Mouse (Mus musculus) intestine, embryonic 14.5 days (tissue): ENCODE results near the gene Rbak. TPM values are rescaled to one million over a fixed set of nuclear protein-coding genes. Genes with fewer than 3 reads are reported as not detected.
"Not testable (repeated sequence)": the region's sequence is repeated elsewhere in the genome, so short reads cannot be mapped to it uniquely, and the experiment has no call there.

Experiments
- ATAC-seq: fragments of 200-750 bp; cut with Nextera tagmentation; replicated peaks from 2 replicates; pipeline ENCODE4 v1.8.0; 2017; ENCODE audit warnings: low read depth, moderate number of reproducible peaks, moderate TSS enrichment, moderate library complexity; ENCODE audit not compliant: low FRiP score, low TSS enrichment
- DNase-seq: peaks from one replicate; pipeline ENCODE4 v3.0.0-alpha.2; 2018; ENCODE audit warnings: low spot score
- H3K27ac ChIP-seq: fragments of 300-500 bp; sonication (generic); 2 replicates; pipeline ENCODE4 v1.5.1; 2014; ENCODE audit warnings: low read depth, mild to moderate bottlenecking, control low read depth
- H3K27me3 ChIP-seq: fragments of 300-500 bp; sonication (generic); replicated peaks from 2 replicates; pipeline ENCODE4 v1.6.1; 2014; ENCODE audit warnings: low read length, control low read depth; ENCODE audit not compliant: control insufficient read depth, insufficient read depth
- H3K36me3 ChIP-seq: fragments of 300-500 bp; sonication (generic); 2 replicates; pipeline ENCODE4 v1.6.1; 2014; ENCODE audit warnings: low read length, control low read depth; ENCODE audit not compliant: control insufficient read depth, insufficient read depth
- H3K4me1 ChIP-seq: fragments of 300-500 bp; sonication (generic); replicated peaks from 2 replicates; pipeline ENCODE4 v1.6.1; 2014; ENCODE audit warnings: low read length, control low read depth, mixed read lengths; ENCODE audit not compliant: control insufficient read depth, insufficient read depth
- H3K4me2 ChIP-seq: fragments of 300-500 bp; sonication (generic); 2 replicates; pipeline ENCODE4 v1.6.1; 2014; ENCODE audit warnings: low read length
- H3K4me3 ChIP-seq: fragments of 300-500 bp; sonication (generic); 2 replicates; pipeline ENCODE4 v1.5.1; 2014; ENCODE audit warnings: low read depth, low read length, control low read depth, mixed read lengths
- H3K9ac ChIP-seq: fragments of 300-500 bp; sonication (generic); 2 replicates; pipeline ENCODE4 v1.6.1; 2014; ENCODE audit warnings: mild to moderate bottlenecking, low read length
- H3K9me3 ChIP-seq: fragments of 300-500 bp; sonication (generic); 2 replicates; pipeline ENCODE4 v1.6.1; 2016; ENCODE audit warnings: low read length, control low read depth; ENCODE audit not compliant: control insufficient read depth
- WGBS: fragments of 180-500 bp; shearing (Covaris S2); extraction: QIAGEN DNeasy Blood & Tissue Kit; methylation state at CpG from one replicate; pipeline ENCODE4 v1.1.7; 2014; 5-methylcytosine and 5-hydroxymethylcytosine counted together
- polyA plus RNA-seq: library from polyadenylated mRNA; unstranded; fragments of >200 nt; fragmentation: Nextera tagmentation; extraction: Ambion mirVana; gene quantifications from 2 replicates; pipeline ENCODE4 v1.2.1, GENCODE M21; 2014

Rbak gene
- polyA plus RNA-seq, 1 experiment from 2014 or later = 9.6 TPM

- no peak overlapping the region for H3K27ac ChIP-seq
- no peak for DNase-seq
- WGBS = 84% methylated on average over 2 of the region's 2 CpGs
- ATAC-seq = no peak
- H3K4me3 ChIP-seq = no peak overlapping the region
- H3K36me3 ChIP-seq = no peaks in the 10 kb centered on the region
- H3K4me2 ChIP-seq = no peak overlapping the region
- 0 out of 2 replicates have a peak, but pooled peaks cover 4% of the 10 kb centered on the region for H3K9me3 ChIP-seq
- 0 out of 2 replicates have a peak, but pooled peaks cover 2% of the 10 kb centered on the region for H3K27me3 ChIP-seq
- H3K4me1 ChIP-seq = no peaks in the 10 kb centered on the region
- no peak overlapping the region for H3K9ac ChIP-seq
These were observed 30.5 kb downstream of the Rbak start for GRCm38 (mm10) chr5:143150044-143150443.

- no peaks in the 10 kb centered on the region for H3K27me3 ChIP-seq
These were observed 31.0 kb downstream of the Rbak start for GRCm38 (mm10) chr5:143149536-143149935.

DNA sequence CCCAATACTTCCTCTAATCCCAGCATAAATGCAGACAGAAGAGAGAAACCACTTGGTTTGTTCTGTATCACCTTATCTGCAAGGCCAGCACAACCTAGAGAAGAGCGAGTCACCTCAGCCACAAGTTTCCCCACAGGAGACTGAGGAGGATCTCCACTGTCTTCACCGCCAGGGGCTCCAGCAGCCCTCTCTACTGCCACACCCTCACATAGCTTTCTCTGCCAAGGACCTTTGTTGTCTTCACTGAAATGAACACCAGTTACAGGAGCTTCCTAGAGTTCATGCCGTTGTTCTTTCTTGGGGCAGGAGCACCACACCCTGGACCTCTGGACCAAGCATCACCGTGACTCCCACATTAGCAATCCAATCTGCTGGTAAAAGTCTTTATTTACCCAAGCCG, 31.9 kb downstream of the Rbak start:
- Histone ChIP-seq H3K9ac (no peak overlapping the region), H3K27me3 (no peaks in the 10 kb centered on the region), H3K4me1 (no peaks in the 10 kb centered on the region), H3K4me3 (no peak overlapping the region), H3K4me2 (no peak overlapping the region), H3K36me3 (no peaks in the 10 kb centered on the region), H3K27ac (no peak overlapping the region), H3K9me3 (0 out of 2 replicates have a peak, but pooled peaks cover 4% of the 10 kb centered on the region)
- no peak for ATAC-seq
- WGBS = 86% methylated on average over 5 of the region's 5 CpGs
- no peak for DNase-seq

More at GRCm38 (mm10) chr5:143149536-143149935, 31.0 kb downstream of the Rbak start:
- H3K27ac ChIP-seq = no peak overlapping the region
- WGBS = 90% methylated on average over 2 of the region's 2 CpGs
- H3K9me3 ChIP-seq = 0 out of 2 replicates have a peak, but pooled peaks cover 4% of the 10 kb centered on the region
- H3K9ac ChIP-seq = no peak overlapping the region
- no peak overlapping the region for H3K4me2 ChIP-seq
- H3K36me3 ChIP-seq = no peaks in the 10 kb centered on the region
- no peaks in the 10 kb centered on the region for H3K4me1 ChIP-seq
- no peak overlapping the region for H3K4me3 ChIP-seq
- no peak for DNase-seq
- ATAC-seq = no peak

DNA sequence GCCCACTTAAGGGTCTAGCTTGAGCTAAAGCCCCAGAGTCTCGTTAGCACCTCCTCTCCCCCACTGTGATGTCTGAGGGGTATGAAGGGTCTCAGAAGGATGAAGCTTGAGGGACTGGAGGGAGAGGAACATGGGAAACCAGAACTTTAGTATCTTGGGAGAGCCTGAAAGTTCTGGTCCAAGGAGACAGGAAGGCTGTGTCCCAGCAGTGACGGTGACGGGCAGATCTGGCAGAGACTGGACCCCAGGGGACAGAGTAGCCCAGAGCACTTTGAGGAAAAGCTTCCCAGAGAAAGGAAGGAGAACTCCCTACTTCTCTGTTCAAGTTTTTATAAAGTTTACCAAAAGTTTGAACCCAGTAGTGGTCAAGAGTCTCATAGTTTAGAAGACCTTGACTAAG, 33.1 kb downstream of the Rbak start, which contains the start of gene Olfr718-ps1:
TSS of gene Olfr718-ps1 (minus strand) at position 101 of the 400 bp plus-strand sequence.
- Histone ChIP-seq H3K9me3 (0 out of 2 replicates have a peak, but pooled peaks cover 4% of the 10 kb centered on the region), H3K9ac (no peak within 1 kb of the TSS), H3K4me2 (no peak within 1 kb of the TSS), H3K4me3 (no peak within 1 kb of the TSS), H3K27ac (no peak within 1 kb of the TSS), H3K36me3 (no peaks in the 10 kb centered on the region), H3K27me3 (no peaks in the 10 kb centered on the region), H3K4me1 (no peaks in the 10 kb centered on the region)
- no peak for ATAC-seq
- no peak for DNase-seq
- WGBS = 66% methylated on average over 3 of the region's 3 CpGs

DNA sequence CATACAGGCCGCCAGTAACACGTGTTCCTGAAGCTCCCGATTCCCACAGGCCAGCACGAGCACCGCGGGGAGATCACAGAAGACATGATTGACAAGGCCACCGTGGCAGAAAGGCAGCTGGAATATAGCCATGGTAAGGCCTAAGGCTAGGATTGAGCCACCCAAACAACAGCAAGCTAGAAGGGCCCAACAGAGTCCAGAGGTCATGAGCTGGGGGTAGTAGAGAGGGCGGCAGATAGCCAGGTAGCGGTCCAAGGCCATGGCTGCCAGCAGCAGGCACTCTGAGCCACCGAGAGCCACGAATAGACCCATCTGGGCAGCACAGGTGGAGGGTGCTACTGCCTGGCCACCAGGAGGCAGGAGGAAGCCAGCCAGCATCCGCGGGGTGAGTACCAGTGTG, 43.0 kb downstream of the Rbak start:
- Histone ChIP-seq H3K9ac (no peak overlapping the region), H3K27me3 (no peaks in the 10 kb centered on the region), H3K4me3 (no peak overlapping the region), H3K9me3 (no peaks in the 10 kb centered on the region), H3K4me2 (no peak overlapping the region), H3K36me3 (no peaks in the 10 kb centered on the region), H3K4me1 (no peaks in the 10 kb centered on the region), H3K27ac (no peak overlapping the region)
- WGBS = 88% methylated on average over 13 of the region's 13 CpGs
- DNase-seq (no peak), ATAC-seq (no peak)

DNA sequence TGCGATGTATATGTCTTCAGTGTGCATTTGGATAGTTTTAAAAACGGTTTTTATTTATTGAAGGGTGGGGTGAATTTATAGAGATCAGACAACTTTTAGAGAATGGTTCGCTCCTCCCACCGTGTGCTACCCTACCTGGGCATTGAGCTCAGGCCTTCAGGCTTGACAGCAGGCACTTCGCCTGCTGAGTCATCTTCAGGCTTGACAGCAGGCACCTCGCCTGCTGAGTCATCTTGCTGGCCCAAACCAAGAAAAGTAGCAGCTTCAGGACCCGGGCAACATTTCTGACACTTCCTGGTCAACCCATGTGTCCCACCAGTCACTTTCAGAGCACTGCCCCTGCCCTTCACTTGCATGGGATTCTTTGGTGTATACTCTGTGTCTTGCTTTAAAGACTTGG, 45.5 kb downstream of the Rbak start:
- Histone ChIP-seq H3K9me3 (no peaks in the 10 kb centered on the region), H3K36me3 (no peaks in the 10 kb centered on the region), H3K4me2 (no peak overlapping the region), H3K27ac (no peak overlapping the region), H3K4me3 (no peak overlapping the region), H3K27me3 (no peaks in the 10 kb centered on the region), H3K9ac (no peak overlapping the region), H3K4me1 (no peaks in the 10 kb centered on the region)
- ATAC-seq (no peak), DNase-seq (no peak)
- 90% methylated on average over 7 of the region's 7 CpGs for WGBS

DNA sequence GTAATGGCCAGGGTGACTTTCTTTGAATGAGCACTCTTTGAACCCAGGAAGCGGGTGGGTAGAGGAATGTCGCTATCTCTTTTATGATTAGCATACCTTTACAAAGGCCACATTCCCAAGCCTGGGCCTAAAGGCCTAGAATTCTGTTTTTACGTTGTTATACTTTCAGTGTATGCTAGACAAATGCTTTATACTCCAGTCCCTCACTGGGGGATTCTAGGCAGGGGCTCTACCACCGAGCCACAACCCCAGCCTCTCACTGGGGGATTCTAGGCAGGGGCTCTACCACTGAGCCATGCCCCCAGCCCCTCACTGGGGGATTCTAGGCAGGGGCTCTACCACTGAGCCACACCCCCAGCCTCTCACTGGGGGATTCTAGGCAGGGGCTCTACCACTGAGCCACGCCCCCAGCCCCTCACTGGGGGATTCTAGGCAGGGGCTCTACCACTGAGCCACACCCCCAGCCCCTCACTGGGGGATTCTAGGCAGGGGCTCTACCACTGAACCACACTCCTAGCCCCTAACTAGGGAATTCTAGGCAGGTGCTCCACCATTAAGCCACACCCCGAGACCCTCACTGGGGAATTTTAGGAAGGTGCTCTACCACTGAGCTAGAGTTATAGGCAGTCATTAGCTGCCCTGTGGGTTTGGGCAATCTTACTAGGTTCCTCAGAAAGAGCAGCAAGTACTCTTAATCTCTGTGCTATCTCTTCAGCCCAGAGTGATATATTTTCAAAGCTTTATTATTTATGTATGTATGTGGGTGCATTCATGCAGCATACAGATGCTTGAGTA, 46.2 kb downstream of the Rbak start:
- 81% methylated on average over 3 of the region's 6 CpGs for WGBS

GRCm38 (mm10) chr5:143132935-143133514, 47.5 kb downstream of the Rbak start:
- H3K4me1 ChIP-seq = no peaks in the 10 kb centered on the region
- H3K9me3 ChIP-seq = 0 out of 2 replicates have a peak, but pooled peaks cover 14% of the 10 kb centered on the region
- no peak overlapping the region for H3K4me2 ChIP-seq
- H3K9ac ChIP-seq = no peak overlapping the region
- ATAC-seq (no peak), DNase-seq (no peak)
- 65% methylated on average over 13 of the region's 13 CpGs for WGBS
- no peak overlapping the region for H3K27ac ChIP-seq
- no peak overlapping the region for H3K4me3 ChIP-seq
- H3K36me3 ChIP-seq = no peaks in the 10 kb centered on the region
- no peaks in the 10 kb centered on the region for H3K27me3 ChIP-seq

More for the DNA sequence above, 46.2 kb downstream of the Rbak start:
- not testable (repeated sequence) for DNase-seq, H3K27me3 ChIP-seq, H3K9me3 ChIP-seq, H3K9ac ChIP-seq, ATAC-seq, H3K36me3 ChIP-seq, H3K4me3 ChIP-seq, H3K27ac ChIP-seq, H3K4me1 ChIP-seq, H3K4me2 ChIP-seq
